Mouse (Mus musculus) cortical plate, adult 2 months (tissue): ENCODE measurements around the gene Mast1. TPM values are rescaled to one million over a fixed set of nuclear protein-coding genes. Genes with fewer than 3 reads are reported as not detected.

Experiments used
- H3K27ac ChIP-seq: fragments of 200-500 bp; 2 replicates; pipeline ENCODE4 v1.5.1; 2012; ENCODE audit warnings: low read length, control low read depth, inconsistent platforms; ENCODE audit not compliant: insufficient read depth
- H3K4me1 ChIP-seq: fragments of 200-500 bp; 2 replicates; pipeline ENCODE4 v1.6.1; 2011; ENCODE audit warnings: low read length; ENCODE audit not compliant: control insufficient read depth, insufficient read depth
- H3K4me3 ChIP-seq: fragments of 200-500 bp; 2 replicates; pipeline ENCODE4 v1.5.1; 2011; ENCODE audit warnings: mild to moderate bottlenecking, low read length, control low read depth; ENCODE audit not compliant: insufficient read depth
- CTCF ChIP-seq: fragments of 200-500 bp; IDR thresholded peaks from 2 replicates; pipeline ENCODE4 v1.5.1; 2011; ENCODE audit warnings: mild to moderate bottlenecking, control low read depth, low read length; ENCODE audit not compliant: insufficient read depth; ENCODE audit errors: extremely low read depth
- POLR2A ChIP-seq: fragments of 200-500 bp; IDR thresholded peaks from 2 replicates; pipeline ENCODE4 v1.6.1; 2011; ENCODE audit warnings: mild to moderate bottlenecking, low read length, control low read depth; ENCODE audit not compliant: insufficient read depth; ENCODE audit errors: extremely low read depth
- polyA plus RNA-seq: library from polyadenylated mRNA; depleted of rRNA; stranded (reverse); fragments of >200 nt; gene quantifications from 2 replicates; pipeline ENCODE4 v1.2.3, GENCODE M21; 2012

Gene Mast1
- polyA plus RNA-seq, 1 experiment, result 76.0 TPM

DNA sequence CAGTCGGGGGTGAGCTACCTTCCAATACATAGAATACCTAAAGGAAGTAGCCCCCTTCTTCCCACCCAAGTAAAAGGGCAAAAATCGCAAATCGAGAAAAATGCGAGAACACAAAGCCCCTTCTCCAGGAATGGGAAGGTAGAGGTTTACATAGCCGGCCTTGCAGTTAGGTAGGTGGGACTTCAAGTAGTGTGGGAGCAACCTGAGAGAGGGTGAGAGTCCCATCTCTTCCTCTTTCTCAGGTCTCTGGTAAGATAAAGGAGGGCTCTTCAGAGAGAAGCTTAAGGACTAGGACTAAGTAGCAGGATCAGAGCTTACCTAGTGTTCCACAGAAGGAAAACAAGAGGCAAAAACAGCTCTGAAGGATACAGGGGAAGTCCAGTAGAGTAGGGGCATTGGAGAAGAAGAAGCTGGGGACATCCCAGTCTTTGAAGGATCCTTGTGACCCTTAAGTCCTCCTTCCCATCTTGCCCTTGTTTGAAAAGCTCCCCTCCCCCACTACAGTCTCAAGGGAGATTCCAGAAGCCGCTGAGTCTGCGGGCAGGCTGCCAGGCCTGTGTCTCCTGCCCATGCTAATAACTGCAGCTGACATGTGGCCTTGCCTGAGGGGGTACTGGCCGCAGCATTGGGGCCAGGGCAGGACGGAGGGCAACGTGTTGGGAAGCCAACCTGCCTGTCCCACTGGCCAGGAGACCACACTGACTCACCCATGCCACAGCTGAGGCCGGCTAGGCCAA is 43.6 kb upstream of the Mast1 start:
- peak overlapping the region; percentile 57 for H3K27ac ChIP-seq
- peaks cover 3% of the 10 kb centered on the region; the same call in 1 of the 2 replicates for H3K4me1 ChIP-seq
- H3K4me3 ChIP-seq, result no peak overlapping the region
- no peak for TF ChIP-seq CTCF
- TF ChIP-seq POLR2A, result no peak

DNA sequence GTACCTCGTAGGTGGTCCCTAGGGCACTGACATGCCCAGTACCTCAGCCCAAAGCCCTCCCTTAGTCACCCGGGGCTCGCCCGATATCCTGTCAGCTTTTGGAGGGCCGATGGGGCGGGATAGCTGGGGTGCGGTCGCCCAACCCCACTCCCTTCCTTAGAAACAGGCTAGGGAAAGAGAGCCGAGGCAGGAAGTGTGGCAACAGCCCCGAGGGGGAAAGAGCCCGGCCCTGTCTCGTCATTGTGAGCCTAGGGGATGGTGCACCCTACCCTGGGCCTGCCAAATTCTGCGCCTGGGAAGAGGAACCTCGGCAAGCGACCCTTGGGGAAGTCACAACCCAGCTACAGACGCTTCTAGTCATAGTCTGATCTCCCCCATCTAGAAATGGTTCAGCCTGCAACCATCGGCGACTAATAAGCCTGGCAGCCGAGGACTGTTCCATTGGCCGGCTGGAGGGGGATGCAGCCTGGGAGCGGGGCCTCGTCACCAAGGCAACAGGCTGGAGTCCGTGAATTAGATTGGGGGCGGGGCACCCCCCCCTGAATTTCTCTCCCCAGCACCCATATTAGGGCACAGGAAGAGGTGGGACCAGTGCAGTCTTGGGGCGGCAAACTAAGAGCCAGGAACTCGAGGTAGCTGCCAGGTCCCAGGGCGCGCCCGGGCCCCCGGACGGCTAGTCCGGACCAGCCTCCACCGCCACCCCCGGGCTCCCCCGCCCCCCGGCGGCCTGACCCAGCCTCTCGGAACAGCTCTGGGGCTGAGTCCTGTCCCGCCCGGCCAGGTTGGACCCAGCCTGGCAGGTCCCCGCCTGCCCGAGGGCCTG is 42.7 kb upstream of the Mast1 start:
- Histone ChIP-seq H3K4me3 (peak overlapping the region; percentile 8), H3K4me1 (peaks cover 1% of the 10 kb centered on the region; the same call in 1 of the 2 replicates), H3K27ac (peak overlapping the region; percentile 86)
- TF ChIP-seq POLR2A, result no peak
- no peak for TF ChIP-seq CTCF

DNA sequence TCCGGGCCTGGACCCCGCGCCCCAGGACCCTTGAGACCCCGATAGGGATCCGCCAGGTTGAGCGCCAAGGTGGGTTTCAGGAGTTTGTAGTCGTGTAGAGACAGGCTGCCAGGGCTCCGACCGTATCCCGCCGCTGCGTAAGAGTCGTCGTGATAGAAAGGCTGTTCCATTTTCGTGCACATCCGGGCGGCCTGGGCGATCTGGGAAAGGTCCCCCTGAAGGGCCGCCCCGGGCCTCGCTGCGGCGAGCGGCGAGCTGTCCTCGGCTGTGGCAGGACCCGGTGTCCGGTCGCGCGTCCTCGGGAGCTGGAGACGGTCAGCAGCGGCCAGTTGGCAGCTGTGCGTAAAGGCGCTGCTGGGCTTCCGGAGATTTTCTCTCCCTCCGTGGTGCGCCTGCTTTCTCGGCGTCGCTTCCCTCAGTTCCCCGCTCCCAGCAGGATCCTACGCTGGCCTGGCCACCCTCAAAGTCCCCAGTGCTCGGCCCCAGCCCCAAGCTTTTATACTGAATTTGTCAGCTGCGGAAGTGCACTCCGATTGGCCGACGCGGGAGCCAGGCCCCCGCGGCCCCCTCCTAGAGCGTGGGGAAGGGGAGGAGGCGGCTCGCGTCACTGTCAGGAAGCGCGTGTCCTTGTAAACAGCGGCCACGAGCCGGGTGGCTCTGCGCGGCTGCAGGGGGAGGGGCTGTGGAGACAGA is 41.2 kb upstream of the Mast1 start, which contains the start of gene Junb:
Gene Junb, minus strand, starts transcription at position 471 of the 693 bp plus-strand sequence.
- no peak for TF ChIP-seq CTCF
- peak; percentile 100 for TF ChIP-seq POLR2A
- H3K4me3 ChIP-seq, result peak within 1 kb of the TSS; percentile 87
- H3K27ac ChIP-seq, result peak within 1 kb of the TSS; percentile 92
- H3K4me1 ChIP-seq, result peaks cover 1% of the 10 kb centered on the region; the same call in 1 of the 2 replicates

DNA sequence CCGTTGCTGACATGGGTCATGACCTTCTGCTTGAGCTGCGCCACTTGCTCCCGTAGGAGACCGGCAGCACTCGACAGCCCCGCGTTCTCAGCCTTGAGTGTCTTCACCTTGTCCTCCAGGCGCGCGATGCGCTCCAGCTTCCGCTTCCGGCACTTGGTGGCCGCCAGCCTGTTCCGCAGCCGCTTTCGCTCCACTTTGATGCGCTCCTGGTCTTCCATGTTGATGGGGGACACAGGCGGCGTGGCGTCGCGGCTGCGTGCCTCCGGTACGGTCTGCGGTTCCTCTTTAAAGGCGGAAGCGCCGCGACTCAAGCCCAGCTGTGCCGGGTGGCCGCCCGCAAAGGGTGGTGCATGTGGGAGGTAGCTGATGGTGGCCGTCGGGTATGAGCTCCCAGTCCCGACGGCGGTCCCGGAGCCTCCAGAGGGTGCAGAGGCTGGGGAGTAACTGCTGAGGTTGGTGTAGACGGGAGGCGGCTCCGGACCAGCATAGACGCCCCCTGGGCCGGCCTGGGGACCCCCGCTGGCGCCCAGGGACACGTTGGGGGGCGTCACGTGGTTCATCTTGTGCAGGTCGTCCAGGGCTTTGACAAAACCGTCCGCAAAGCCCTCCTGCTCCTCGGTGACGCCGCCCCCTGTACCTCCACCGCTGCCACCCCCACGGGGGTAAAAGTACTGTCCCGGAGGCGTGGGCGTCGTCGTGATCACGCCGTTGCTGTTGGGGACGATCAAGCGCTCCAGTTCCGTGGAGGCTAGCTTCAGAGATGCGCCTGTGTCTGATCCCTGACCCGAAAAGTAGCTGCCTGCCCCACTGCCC is 40.5 kb upstream of the Mast1 start:
- Histone ChIP-seq H3K4me1 (peaks cover 1% of the 10 kb centered on the region; the same call in 1 of the 2 replicates), H3K4me3 (peak overlapping the region; percentile 87), H3K27ac (peak overlapping the region; percentile 92)
- peak; percentile 67 for TF ChIP-seq POLR2A
- no peak for TF ChIP-seq CTCF

DNA sequence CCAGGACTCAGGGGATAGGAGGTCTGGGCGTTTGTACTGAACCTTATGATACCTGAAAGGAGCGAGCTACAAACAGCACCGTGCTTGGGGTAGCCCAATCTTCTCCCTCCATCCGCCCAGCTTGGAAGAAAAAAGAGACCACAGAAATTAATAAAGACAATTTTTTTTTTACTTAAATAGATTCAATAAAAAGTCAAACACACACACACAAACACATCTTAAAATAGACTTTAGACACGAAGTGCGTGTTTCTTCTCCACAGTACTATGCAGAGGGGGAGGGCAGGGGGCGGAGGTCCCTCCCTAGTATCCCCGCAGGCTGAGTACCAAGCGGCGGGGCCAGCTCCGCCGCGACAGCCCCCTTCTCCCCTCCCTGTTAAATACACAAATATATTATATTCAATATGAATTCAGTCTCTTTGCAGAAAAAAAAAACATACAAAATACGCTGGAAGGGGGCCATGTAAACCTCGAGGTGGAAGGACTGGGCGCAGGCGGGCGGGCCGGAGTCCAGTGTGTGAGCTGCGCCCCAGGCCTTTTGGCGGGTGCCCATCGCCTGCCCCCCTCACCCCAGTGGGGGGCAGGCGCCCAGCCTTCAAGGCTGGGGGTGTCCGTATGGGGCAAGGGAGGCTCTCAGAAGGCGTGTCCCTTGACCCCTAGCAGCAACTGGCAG is 39.7 kb upstream of the Mast1 start:
- peak overlapping the region; percentile 92 for H3K27ac ChIP-seq
- TF ChIP-seq POLR2A (no peak), CTCF (no peak)
- peak overlapping the region; percentile 87 for H3K4me3 ChIP-seq
- peaks cover 1% of the 10 kb centered on the region; the same call in 1 of the 2 replicates for H3K4me1 ChIP-seq

DNA sequence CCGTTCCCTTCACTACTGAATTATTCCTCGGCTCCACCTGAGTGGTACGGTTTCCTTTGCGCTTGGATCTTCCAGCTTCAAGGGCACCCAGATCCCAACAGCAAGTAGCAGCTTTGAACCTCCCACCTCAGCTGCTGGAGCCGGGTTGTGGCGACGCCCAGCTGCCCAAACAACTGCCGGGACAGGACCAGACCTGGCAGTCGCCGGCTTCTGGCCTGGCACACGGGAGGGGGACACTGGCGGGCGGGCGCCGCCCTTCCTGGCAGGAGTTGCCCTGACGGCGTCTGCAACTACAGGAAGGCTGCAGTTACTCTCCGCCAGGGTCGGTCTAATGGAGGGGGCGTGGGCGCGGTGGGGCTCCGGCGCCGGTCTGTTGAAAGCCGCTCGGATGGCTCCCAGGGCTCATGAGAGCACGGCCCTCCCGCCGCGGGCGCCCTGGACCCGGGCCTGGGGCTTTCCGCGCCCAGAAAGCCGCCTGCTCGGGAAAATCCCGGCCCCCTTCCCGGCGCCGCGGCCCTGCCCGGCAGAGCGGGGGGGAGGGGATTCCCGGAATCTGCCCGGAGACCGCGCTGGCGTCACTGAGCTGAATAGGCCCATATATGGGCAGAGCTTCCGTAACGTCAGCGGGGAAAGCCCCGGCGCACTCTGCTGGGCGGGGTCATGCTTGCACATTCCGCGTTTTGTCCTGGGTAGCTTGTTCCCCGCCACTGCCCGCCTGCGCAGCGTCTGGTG is 39.0 kb upstream of the Mast1 start:
- Histone ChIP-seq H3K4me1 (peaks cover 1% of the 10 kb centered on the region; the same call in 1 of the 2 replicates), H3K27ac (peak overlapping the region; percentile 48; the same call in 1 of the 2 replicates), H3K4me3 (peak overlapping the region; percentile 87)
- TF ChIP-seq POLR2A (peak; percentile 80), CTCF (no peak)

DNA sequence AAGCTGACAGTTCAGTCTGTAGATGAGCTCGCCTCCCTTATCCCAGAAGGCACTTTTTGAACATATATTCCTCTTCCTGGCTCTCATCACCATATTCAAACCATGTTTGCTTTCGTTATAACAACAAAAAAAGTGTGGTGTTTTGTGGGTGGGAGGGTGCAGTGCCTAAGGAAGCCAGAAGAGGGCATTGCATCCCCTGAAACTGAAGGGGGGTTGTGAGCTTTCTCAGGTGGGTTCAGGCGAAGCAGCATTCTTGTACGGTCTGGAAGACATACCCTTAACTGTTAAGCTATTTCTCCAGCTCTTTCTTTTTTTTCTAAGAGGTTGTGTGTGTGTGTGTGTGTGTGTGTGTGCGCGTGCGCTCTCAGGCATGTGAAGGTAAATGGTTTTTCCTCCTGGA is 38.3 kb upstream of the Mast1 start:
- Histone ChIP-seq H3K4me1 (peaks cover 3% of the 10 kb centered on the region; the same call in 1 of the 2 replicates), H3K27ac (no peak overlapping the region), H3K4me3 (peak overlapping the region; percentile 87; the same call in 1 of the 2 replicates)
- peak; percentile 84 for TF ChIP-seq CTCF
- no peak for TF ChIP-seq POLR2A
